Mouse (Mus musculus): ENCODE data around the gene Cxcr6. TPM values are rescaled to one million over a fixed set of nuclear protein-coding genes. Genes with fewer than 3 reads are reported as not detected.

The Cxcr6 gene
- polyA plus RNA-seq, 1 experiment: 0.05 TPM

GRCm38 (mm10) chr9:123818601-123819000 lies 12.3 kb downstream of the Cxcr6 start:
- Histone ChIP-seq H3K27ac (ENCODE audit: control insufficient read depth, insufficient read depth, low read depth, low read length) (no peak overlapping the region), H3K4me3 (ENCODE audit: control insufficient read depth, low read depth, low read length) (no peak overlapping the region), H3K27me3 (ENCODE audit: control insufficient read depth, insufficient read depth, low read length) (no peaks in the 10 kb centered on the region), H3K4me1 (ENCODE audit: control insufficient read depth, insufficient read depth, low read length) (no peaks in the 10 kb centered on the region), H3K36me3 (ENCODE audit: control insufficient read depth, insufficient read depth, low read length) (peaks cover 2% of the 10 kb centered on the region; the same call in 1 of the 2 replicates)
- TF ChIP-seq POLR2A (IDR thresholded peaks at IDR 0.05; ENCODE audit: control insufficient read depth, low read depth, low read length): no peak
- TF ChIP-seq CTCF (IDR thresholded peaks at IDR 0.05; ENCODE audit: control insufficient read depth, insufficient read depth, insufficient replicate concordance, low read depth, low read length): no peak

- H3K36me3 ChIP-seq (ENCODE audit: control insufficient read depth, insufficient read depth, low read length): peaks cover 6% of the 10 kb centered on the region
- H3K27me3 ChIP-seq (ENCODE audit: control insufficient read depth, insufficient read depth, low read length): no peaks in the 10 kb centered on the region
- H3K27ac ChIP-seq (ENCODE audit: control insufficient read depth, insufficient read depth, low read depth, low read length): no peak overlapping the region
- TF ChIP-seq POLR2A (IDR thresholded peaks at IDR 0.05; ENCODE audit: control insufficient read depth, low read depth, low read length) (no peak), CTCF (IDR thresholded peaks at IDR 0.05; ENCODE audit: control insufficient read depth, insufficient read depth, insufficient replicate concordance, low read depth, low read length) (no peak)
- H3K4me1 ChIP-seq (ENCODE audit: control insufficient read depth, insufficient read depth, low read length): no peaks in the 10 kb centered on the region
- H3K4me3 ChIP-seq (ENCODE audit: control insufficient read depth, low read depth, low read length): no peak overlapping the region
Measured at GRCm38 (mm10) chr9:123826631-123827030, 20.4 kb downstream of the Cxcr6 start.

- TF ChIP-seq CTCF (IDR thresholded peaks at IDR 0.05; ENCODE audit: control insufficient read depth, insufficient read depth, insufficient replicate concordance, low read depth, low read length) (no peak), POLR2A (IDR thresholded peaks at IDR 0.05; ENCODE audit: control insufficient read depth, low read depth, low read length) (no peak)
- Histone ChIP-seq H3K4me1 (ENCODE audit: control insufficient read depth, insufficient read depth, low read length) (no peaks in the 10 kb centered on the region), H3K27ac (ENCODE audit: control insufficient read depth, insufficient read depth, low read depth, low read length) (no peak overlapping the region), H3K27me3 (ENCODE audit: control insufficient read depth, insufficient read depth, low read length) (no peaks in the 10 kb centered on the region), H3K4me3 (ENCODE audit: control insufficient read depth, low read depth, low read length) (no peak overlapping the region), H3K36me3 (ENCODE audit: control insufficient read depth, insufficient read depth, low read length) (peaks cover 3% of the 10 kb centered on the region)
Measured at GRCm38 (mm10) chr9:123828916-123829315, 22.6 kb downstream of the Cxcr6 start.

- TF ChIP-seq CTCF (IDR thresholded peaks at IDR 0.05; ENCODE audit: control insufficient read depth, insufficient read depth, insufficient replicate concordance, low read depth, low read length) (no peak), POLR2A (IDR thresholded peaks at IDR 0.05; ENCODE audit: control insufficient read depth, low read depth, low read length) (no peak)
- Histone ChIP-seq H3K4me3 (ENCODE audit: control insufficient read depth, low read depth, low read length) (no peak overlapping the region), H3K27ac (ENCODE audit: control insufficient read depth, insufficient read depth, low read depth, low read length) (no peak overlapping the region), H3K4me1 (ENCODE audit: control insufficient read depth, insufficient read depth, low read length) (no peaks in the 10 kb centered on the region), H3K27me3 (ENCODE audit: control insufficient read depth, insufficient read depth, low read length) (no peaks in the 10 kb centered on the region), H3K36me3 (ENCODE audit: control insufficient read depth, insufficient read depth, low read length) (peaks cover 4% of the 10 kb centered on the region)
Measured at GRCm38 (mm10) chr9:123835851-123836250, 29.6 kb downstream of the Cxcr6 start.

DNA sequence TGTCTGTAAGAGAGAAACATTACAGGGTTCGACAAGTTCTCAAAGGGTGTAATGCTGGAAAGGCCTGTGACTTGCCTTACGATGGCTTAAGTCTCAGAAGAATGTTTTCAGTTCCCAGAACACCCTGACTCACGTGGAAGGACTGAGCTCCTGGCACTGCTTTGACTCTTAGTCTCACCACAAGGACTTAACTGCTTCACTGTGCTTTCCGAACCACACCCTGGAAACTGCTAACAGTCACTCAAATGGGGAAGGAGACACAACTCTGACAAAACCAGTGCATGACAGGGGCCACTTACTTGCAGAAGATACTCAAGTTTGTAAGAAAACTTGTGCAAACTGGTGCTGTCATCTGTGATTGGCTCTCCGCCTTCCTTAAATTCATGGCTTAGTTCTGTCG lies 34.0 kb downstream of the Cxcr6 start:
- 0 out of 2 replicates have a peak, but pooled peaks cover 4% of the 10 kb centered on the region for H3K36me3 ChIP-seq (ENCODE audit: control insufficient read depth, insufficient read depth, low read length)
- no peak for TF ChIP-seq CTCF (IDR thresholded peaks at IDR 0.05; ENCODE audit: control insufficient read depth, insufficient read depth, insufficient replicate concordance, low read depth, low read length)
- TF ChIP-seq POLR2A (IDR thresholded peaks at IDR 0.05; ENCODE audit: control insufficient read depth, low read depth, low read length): no peak
- no peaks in the 10 kb centered on the region for H3K4me1 ChIP-seq (ENCODE audit: control insufficient read depth, insufficient read depth, low read length)
- H3K27me3 ChIP-seq (ENCODE audit: control insufficient read depth, insufficient read depth, low read length): no peaks in the 10 kb centered on the region
- no peak overlapping the region for H3K27ac ChIP-seq (ENCODE audit: control insufficient read depth, insufficient read depth, low read depth, low read length)
- H3K4me3 ChIP-seq (ENCODE audit: control insufficient read depth, low read depth, low read length): no peak overlapping the region

DNA sequence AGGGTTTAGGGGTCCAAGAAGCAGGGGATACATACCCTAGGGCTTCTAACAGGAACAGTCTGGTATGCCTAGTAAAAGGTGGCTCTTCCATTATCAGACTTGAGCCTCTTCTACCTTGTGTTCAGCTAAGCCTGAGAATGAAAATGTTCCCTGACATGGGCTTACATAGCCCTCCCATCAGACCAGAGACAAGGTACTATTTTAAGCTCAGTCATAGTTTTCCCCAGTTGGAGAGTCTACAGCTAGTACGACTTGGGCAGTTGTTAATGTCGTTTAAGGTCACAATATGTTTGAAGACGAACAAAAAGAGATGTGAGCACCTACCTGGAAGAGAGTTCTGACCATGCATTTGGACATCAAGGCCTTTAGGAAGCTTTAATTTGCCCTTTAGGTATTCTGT lies 38.2 kb downstream of the Cxcr6 start:
- no peak for TF ChIP-seq POLR2A (IDR thresholded peaks at IDR 0.05; ENCODE audit: control insufficient read depth, low read depth, low read length)
- no peak for TF ChIP-seq CTCF (IDR thresholded peaks at IDR 0.05; ENCODE audit: control insufficient read depth, insufficient read depth, insufficient replicate concordance, low read depth, low read length)

GRCm38 (mm10) chr9:123845120-123845519 lies 38.8 kb downstream of the Cxcr6 start:
- no peak for TF ChIP-seq CTCF (IDR thresholded peaks at IDR 0.05; ENCODE audit: control insufficient read depth, insufficient read depth, insufficient replicate concordance, low read depth, low read length)
- TF ChIP-seq POLR2A (IDR thresholded peaks at IDR 0.05; ENCODE audit: control insufficient read depth, low read depth, low read length): no peak
- no peak overlapping the region for H3K4me3 ChIP-seq (ENCODE audit: control insufficient read depth, low read depth, low read length)
- H3K36me3 ChIP-seq (ENCODE audit: control insufficient read depth, insufficient read depth, low read length): no peaks in the 10 kb centered on the region

More for the DNA sequence above, 38.2 kb downstream of the Cxcr6 start:
- Histone ChIP-seq H3K4me1 (ENCODE audit: control insufficient read depth, insufficient read depth, low read length) (no peaks in the 10 kb centered on the region), H3K27ac (ENCODE audit: control insufficient read depth, insufficient read depth, low read depth, low read length) (no peak overlapping the region), H3K36me3 (ENCODE audit: control insufficient read depth, insufficient read depth, low read length) (no peaks in the 10 kb centered on the region), H3K4me3 (ENCODE audit: control insufficient read depth, low read depth, low read length) (no peak overlapping the region), H3K27me3 (ENCODE audit: control insufficient read depth, insufficient read depth, low read length) (no peaks in the 10 kb centered on the region)

GRCm38 (mm10) chr9:123846490-123846889 lies 40.2 kb downstream of the Cxcr6 start:
- Histone ChIP-seq H3K27me3 (ENCODE audit: control insufficient read depth, insufficient read depth, low read length) (no peaks in the 10 kb centered on the region), H3K36me3 (ENCODE audit: control insufficient read depth, insufficient read depth, low read length) (no peaks in the 10 kb centered on the region), H3K4me3 (ENCODE audit: control insufficient read depth, low read depth, low read length) (no peak overlapping the region), H3K27ac (ENCODE audit: control insufficient read depth, insufficient read depth, low read depth, low read length) (no peak overlapping the region), H3K4me1 (ENCODE audit: control insufficient read depth, insufficient read depth, low read length) (no peaks in the 10 kb centered on the region; the same call in 1 of the 2 replicates)
- no peak for TF ChIP-seq POLR2A (IDR thresholded peaks at IDR 0.05; ENCODE audit: control insufficient read depth, low read depth, low read length)
- TF ChIP-seq CTCF (IDR thresholded peaks at IDR 0.05; ENCODE audit: control insufficient read depth, insufficient read depth, insufficient replicate concordance, low read depth, low read length): no peak

More at GRCm38 (mm10) chr9:123845120-123845519, 38.8 kb downstream of the Cxcr6 start:
- Histone ChIP-seq H3K4me1 (ENCODE audit: control insufficient read depth, insufficient read depth, low read length) (no peaks in the 10 kb centered on the region; the same call in 1 of the 2 replicates), H3K27ac (ENCODE audit: control insufficient read depth, insufficient read depth, low read depth, low read length) (no peak overlapping the region), H3K27me3 (ENCODE audit: control insufficient read depth, insufficient read depth, low read length) (no peaks in the 10 kb centered on the region)
